In genomic region chr7:29908130-29908950, GRCm38 (mm10) we compare ENCODE assay signal across 1 mouse cellular context.
TF ChIP-seq lines count a peak whose summit lies in the region.

Zfp383 (plus strand) TSS chr7:29908223.

TF ChIP-seq in MEL, 35 proteins besides CTCF, POLR2A, EP300 and RAD21 (continued from another document):
- TF ChIP-seq MYB (IDR thresholded peaks at IDR 0.05; ENCODE audit: low read depth, low read length) (no peak), ETS1 (IDR thresholded peaks at IDR 0.05; ENCODE audit: low read depth, low read length) (no peak), E2F4 (IDR thresholded peaks at IDR 0.05; ENCODE audit: borderline replicate concordance, low read depth, low read length) (peak; percentile 97), UBTF (IDR thresholded peaks at IDR 0.05; ENCODE audit: borderline replicate concordance, insufficient read depth, low read depth, low read length) (no peak), RCOR1 (IDR thresholded peaks at IDR 0.05; ENCODE audit: low read depth, low read length) (peak; percentile 67), MXI1 (IDR thresholded peaks at IDR 0.05; ENCODE audit: low read depth, low read length) (no peak), ZKSCAN1 (IDR thresholded peaks at IDR 0.05; ENCODE audit: low read depth, low read length) (no peak), TBP (IDR thresholded peaks at IDR 0.05; ENCODE audit: low read depth, low read length) (0 out of 2 replicates have a peak, but pooled peaks have one; percentile 39), BHLHE40 (IDR thresholded peaks at IDR 0.05; ENCODE audit: borderline replicate concordance, low read depth, low read length) (peak; percentile 7; the same call in 1 of the 2 replicates), ZC3H11A (IDR thresholded peaks at IDR 0.05; ENCODE audit: low read depth, low read length) (no peak), TCF12 (IDR thresholded peaks at IDR 0.05; ENCODE audit: low read depth, low read length) (no peak; the same call in 1 of the 2 replicates), MEF2A (IDR thresholded peaks at IDR 0.05; ENCODE audit: extremely low read depth, insufficient replicate concordance, low read depth, low read length, poor library complexity, severe bottlenecking) (no peak), USF2 (IDR thresholded peaks at IDR 0.05; ENCODE audit: borderline replicate concordance in 1 of 2, insufficient read depth in 1 of 2, low read depth in 1 of 2, low read length in 2 of 2) (no peak), MYC (IDR thresholded peaks at IDR 0.05; ENCODE audit: low read depth, low read length) (peak; percentile 47; the same call in 1 of the 2 replicates), HCFC1 (IDR thresholded peaks at IDR 0.05; ENCODE audit: low read depth, low read length) (peak; percentile 93), MAZ (IDR thresholded peaks at IDR 0.05; ENCODE audit: low read depth, low read length) (no peak)
